Mouse (Mus musculus) splenic B cell, adult 2 months (primary cell): ENCODE data around the gene Gpr19.

Experiments
- DNase-seq: peaks from one replicate; pipeline ENCODE4 v3.0.0-alpha.2; 2011; ENCODE audit warnings: low read depth, low spot score
- H3K27me3 ChIP-seq: 2 replicates; pipeline ENCODE4 v1.6.1; 2012; ENCODE audit warnings: mild to moderate bottlenecking, low read length, moderate library complexity, mixed read lengths; ENCODE audit not compliant: control insufficient read depth, poor library complexity, insufficient read depth, severe bottlenecking
- H3K36me3 ChIP-seq: 2 replicates; pipeline ENCODE4 v1.6.1; 2012; ENCODE audit warnings: mild to moderate bottlenecking, low read length, moderate library complexity, mixed read lengths; ENCODE audit not compliant: control insufficient read depth, poor library complexity, insufficient read depth, severe bottlenecking

The Gpr19 gene

DNA sequence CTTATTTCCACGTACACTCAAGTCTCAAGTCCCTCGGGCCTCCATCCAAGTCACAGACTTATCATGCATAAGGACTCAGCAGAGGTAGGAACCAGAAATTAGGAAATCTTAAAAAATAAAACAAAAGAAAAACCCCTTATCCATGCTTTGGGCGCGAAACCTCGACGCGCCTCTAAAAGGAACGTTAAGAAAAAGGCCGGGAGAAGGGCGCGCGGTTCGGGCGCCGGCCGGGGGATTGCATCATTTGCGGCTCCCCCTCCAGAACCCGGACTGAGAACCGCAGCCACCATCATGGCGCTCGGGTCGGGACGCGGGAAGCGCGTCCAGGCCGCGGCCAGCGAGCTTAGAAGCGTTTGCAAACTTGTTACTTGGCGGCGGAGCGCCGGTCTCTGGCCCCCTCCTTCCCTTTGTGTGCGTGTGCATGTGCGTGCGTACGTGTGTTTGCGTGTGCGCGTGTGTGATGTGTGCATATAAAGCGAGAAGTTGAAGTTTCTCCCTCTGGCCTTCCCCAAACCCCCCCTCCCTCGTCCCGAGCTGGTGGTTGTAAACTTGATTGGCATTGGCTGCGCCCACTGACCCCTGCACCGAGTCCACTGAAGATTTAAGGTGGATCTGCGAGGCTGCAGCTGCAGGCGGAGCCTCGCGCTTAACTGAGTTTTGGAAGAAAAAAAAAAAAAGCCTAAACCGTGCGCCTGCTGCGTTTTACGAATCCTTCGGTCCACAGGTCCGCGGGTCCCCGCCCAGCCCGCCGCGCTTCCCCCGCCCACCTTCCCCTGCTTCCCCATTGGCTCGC, 29.9 kb upstream of the Gpr19 start:
- Histone ChIP-seq H3K36me3 (peaks cover 8% of the 10 kb centered on the region; the same call in 1 of the 2 replicates), H3K27me3 (no peaks in the 10 kb centered on the region)
- peak; percentile 95 for DNase-seq

DNA sequence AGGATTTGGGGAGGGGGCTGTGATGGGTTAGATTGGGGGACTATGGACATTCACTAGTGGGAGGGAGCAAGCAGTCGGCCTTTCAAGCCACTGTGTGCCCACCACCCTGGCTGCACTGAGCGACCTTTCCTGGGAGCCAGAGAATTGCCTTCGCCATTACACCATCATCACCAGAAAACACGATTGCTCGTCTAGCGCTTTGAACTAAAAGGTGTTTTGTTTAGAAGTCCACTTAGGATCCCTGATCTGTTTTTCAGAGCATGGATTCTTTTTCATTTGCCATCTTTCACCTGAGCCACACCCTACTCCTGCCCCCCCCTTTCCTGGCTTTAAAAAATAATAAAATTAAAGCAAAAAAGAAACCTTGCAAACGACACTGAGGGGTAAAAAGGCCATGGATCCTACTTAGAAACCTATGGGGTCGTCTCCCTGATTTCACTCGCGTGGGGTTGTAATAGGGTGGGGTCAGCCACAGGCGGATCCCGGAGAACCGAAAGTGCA, 29.3 kb upstream of the Gpr19 start:
- peak; percentile 54 for DNase-seq
- H3K27me3 ChIP-seq, result no peaks in the 10 kb centered on the region
- H3K36me3 ChIP-seq, result peaks cover 8% of the 10 kb centered on the region; the same call in 1 of the 2 replicates

DNA sequence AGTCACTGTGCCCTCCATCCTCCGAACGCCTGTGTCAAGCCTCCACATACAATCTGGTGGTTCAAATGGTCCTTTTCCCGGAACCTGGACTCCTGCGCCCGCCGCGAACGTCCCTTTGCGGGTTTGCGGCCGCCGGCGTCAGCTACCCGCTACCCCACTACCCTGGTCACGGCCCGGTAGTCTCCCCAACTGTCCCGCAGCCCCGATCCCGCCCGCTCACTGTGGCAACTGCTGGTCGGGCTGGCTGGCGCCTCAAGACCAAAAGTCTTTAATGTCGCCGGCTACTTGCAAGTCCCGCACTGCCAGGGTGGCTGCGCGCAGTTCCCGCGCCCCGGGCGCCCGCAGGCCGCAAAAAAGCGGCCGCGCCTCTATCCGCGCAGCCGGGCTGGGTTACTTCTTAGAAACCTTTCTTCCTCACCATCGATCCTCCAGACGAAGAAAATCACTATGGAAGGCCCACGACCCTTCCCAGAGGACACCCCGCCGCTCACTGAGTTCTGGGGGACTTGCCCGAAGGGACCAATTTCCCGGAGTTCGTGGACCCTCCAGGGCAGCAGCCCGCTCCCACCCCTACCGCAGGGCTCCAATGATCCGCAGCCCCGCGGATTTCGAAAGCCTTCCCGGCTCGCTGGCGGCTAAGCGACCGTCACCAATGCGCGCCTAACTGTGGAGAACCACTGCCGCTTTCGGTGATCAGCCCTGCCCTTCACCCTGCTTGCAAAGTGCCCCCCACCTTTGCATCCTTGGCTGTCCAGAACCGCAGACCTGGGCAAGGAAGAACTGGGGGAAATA, 28.6 kb upstream of the Gpr19 start:
- Histone ChIP-seq H3K27me3 (no peaks in the 10 kb centered on the region), H3K36me3 (peaks cover 11% of the 10 kb centered on the region; the same call in 1 of the 2 replicates)
- peak; percentile 62 for DNase-seq

DNA sequence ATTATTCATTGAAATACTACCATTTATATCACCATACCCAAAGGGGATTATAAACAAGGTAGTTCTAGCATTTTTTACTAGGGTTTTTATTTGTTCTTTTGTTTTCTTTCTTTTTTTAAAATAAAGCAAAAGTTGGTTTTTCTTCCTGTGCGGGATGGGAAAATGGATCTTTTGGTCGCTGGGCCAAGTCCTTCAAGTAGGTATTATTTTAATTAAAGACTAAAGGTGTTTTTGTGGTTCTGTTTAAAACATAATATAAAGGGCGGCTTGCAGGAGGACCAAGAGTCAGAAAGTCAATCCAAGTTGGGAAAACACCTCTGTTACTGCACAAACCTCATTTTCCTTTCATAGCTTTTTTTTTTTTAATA, 27.9 kb upstream of the Gpr19 start:
- Histone ChIP-seq H3K36me3 (peaks cover 11% of the 10 kb centered on the region; the same call in 1 of the 2 replicates), H3K27me3 (no peaks in the 10 kb centered on the region)
- no peak for DNase-seq

GRCm38 (mm10) chr6:134925673-134926337, 27.4 kb upstream of the Gpr19 start:
- peak; percentile 41 for DNase-seq
- no peaks in the 10 kb centered on the region for H3K27me3 ChIP-seq

GRCm38 (mm10) chr6:134924262-134924661, 25.9 kb upstream of the Gpr19 start:
- peaks cover 11% of the 10 kb centered on the region; the same call in 1 of the 2 replicates for H3K36me3 ChIP-seq
- DNase-seq, result no peak
- no peaks in the 10 kb centered on the region for H3K27me3 ChIP-seq

More at GRCm38 (mm10) chr6:134925673-134926337, 27.4 kb upstream of the Gpr19 start:
- peaks cover 11% of the 10 kb centered on the region; the same call in 1 of the 2 replicates for H3K36me3 ChIP-seq

- H3K36me3 ChIP-seq, result peaks cover 11% of the 10 kb centered on the region; the same call in 1 of the 2 replicates
- DNase-seq, result no peak
- no peaks in the 10 kb centered on the region for H3K27me3 ChIP-seq
Measured at GRCm38 (mm10) chr6:134923670-134924069, 25.3 kb upstream of the Gpr19 start.

DNA sequence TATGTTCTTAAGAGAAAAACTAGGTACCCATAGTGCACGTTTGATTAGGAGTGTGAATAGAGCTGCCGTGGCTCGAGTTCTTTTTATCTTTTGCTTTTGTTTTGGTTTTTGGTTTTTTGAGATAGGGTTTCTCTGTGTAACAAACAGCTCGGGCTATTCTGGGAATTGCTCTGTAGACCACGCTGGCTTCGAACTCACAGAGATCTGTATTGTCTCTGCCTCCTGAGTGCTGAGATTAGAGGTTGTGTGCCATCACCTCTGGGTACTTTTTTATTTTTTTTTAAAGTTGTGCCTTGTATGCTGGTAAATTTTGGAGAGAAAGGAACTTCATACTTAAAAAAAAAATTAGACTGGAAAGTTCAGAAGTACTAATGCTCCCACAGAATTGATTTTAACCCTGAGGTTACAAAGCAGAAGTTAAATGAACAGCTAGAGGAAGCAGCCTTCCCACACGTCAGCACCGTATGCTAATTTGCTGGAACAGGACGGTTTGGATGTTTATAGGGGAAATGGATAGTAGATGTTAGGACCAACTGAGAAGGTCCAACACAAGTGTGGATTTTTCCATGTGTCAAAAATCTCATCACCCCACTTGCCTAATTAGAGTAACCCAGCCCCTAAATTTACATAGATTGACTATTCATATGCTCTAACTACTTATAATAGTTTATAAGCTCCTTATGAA, 24.3 kb upstream of the Gpr19 start:
- peak; percentile 75 for DNase-seq
- H3K27me3 ChIP-seq, result no peaks in the 10 kb centered on the region
- H3K36me3 ChIP-seq, result peaks cover 11% of the 10 kb centered on the region; the same call in 1 of the 2 replicates

DNA sequence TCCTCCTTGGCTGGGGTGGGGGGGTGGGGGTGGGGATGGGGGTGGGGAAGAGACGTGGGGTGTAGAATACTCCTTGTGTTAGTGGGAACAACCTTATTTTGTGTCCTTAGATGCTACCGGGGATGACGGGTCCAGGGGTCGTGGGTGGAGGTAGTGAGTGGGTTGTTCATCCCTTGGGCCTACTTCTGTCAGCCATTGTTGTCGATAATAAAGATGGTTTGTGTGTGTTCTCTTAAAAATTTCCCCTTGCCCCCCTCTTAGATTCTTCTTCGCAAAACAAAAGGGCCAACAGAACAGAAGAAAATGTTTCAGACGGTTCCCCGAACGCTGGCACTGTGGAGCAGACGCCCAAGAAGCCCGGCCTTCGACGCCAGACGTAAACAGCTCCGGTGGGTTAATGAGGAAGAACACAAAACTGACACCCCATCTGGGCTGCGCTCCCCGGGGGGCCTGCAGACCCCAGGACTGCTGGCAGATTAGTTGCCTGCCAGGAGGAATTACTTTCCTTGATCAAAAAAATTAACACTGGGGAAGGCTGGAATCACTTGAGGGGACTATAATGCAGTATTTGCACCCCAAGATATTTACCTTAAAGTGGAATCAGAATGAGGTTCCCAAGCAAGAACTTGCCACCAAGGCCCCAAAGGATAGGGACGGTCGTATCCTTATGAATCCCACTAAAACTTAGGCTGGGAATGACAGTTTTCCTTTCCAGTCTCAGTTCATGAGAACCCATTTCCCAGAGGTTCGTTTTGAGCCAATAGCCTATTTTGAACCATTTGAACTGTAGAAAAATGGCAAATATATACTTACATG, 23.5 kb upstream of the Gpr19 start:
- Histone ChIP-seq H3K36me3 (peaks cover 11% of the 10 kb centered on the region; the same call in 1 of the 2 replicates), H3K27me3 (no peaks in the 10 kb centered on the region)
- DNase-seq, result no peak

- DNase-seq, result peak; percentile 75
- Histone ChIP-seq H3K27me3 (no peaks in the 10 kb centered on the region), H3K36me3 (peaks cover 11% of the 10 kb centered on the region; the same call in 1 of the 2 replicates)
Measured at GRCm38 (mm10) chr6:134921014-134921694, 22.8 kb upstream of the Gpr19 start.

DNA sequence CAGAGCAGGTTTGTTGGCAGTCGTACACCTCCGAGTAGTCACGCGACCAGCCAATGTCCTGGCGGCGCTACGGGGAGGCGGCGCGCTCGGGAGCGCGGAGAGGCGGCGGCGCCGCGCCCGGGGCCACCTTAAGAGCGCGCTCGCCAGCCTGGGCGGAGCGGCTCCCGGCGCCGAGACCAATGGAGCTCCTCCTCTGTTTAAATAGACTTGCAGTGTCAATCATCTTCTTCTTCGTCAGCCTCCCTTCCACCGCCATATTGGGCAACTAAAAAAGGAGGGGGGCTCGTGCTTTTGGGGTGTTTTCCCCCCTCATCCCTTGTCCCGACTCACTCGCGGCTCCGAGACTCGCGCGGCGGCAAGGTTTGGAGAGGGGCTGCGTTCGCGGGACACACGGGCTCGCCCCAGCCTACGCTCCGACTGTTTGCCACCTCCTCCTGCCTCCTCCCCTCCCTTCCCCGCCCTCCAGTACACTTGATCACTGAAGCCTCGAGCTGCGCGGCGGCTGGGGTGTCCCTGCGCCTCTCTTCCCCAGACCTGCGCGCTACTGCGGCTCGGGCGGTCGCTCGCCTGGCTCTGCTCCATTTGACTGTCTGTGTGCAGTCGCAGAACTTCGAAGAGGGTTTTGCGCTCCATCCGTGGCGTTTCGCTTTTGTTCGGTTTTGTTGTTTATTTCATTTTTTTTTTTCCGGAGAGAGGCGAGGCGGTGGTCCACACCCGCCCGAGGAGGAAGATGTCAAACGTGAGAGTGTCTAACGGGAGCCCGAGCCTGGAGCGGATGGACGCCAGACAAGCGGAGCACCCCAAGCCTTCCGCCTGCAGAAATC, 22.0 kb upstream of the Gpr19 start, which contains the start of gene Cdkn1b:
TSS of gene Cdkn1b (plus strand) at position 212 of the 824 bp plus-strand sequence.
- no peaks in the 10 kb centered on the region for H3K27me3 ChIP-seq
- peaks cover 10% of the 10 kb centered on the region; the same call in 1 of the 2 replicates for H3K36me3 ChIP-seq
- peak; percentile 93 for DNase-seq

- peak; percentile 10 for DNase-seq
- H3K27me3 ChIP-seq, result no peaks in the 10 kb centered on the region
- peaks cover 7% of the 10 kb centered on the region; the same call in 1 of the 2 replicates for H3K36me3 ChIP-seq
Measured at GRCm38 (mm10) chr6:134919511-134920189, 21.3 kb upstream of the Gpr19 start.
